Mouse (Mus musculus) central nervous system, embryonic 18 days (tissue): ENCODE measurements around the gene Slc38a10. TPM values are rescaled to one million over a fixed set of nuclear protein-coding genes. Genes with fewer than 3 reads are reported as not detected.

Source experiments
- polyA plus RNA-seq: library from polyadenylated mRNA; depleted of rRNA; stranded (reverse); fragments of >200 nt; gene quantifications from 2 replicates; pipeline ENCODE4 v1.2.3, GENCODE M21; 2012; rRNA removed

The Slc38a10 gene
- polyA plus RNA-seq = 103 and 104 TPM in 2 replicates

DNA sequence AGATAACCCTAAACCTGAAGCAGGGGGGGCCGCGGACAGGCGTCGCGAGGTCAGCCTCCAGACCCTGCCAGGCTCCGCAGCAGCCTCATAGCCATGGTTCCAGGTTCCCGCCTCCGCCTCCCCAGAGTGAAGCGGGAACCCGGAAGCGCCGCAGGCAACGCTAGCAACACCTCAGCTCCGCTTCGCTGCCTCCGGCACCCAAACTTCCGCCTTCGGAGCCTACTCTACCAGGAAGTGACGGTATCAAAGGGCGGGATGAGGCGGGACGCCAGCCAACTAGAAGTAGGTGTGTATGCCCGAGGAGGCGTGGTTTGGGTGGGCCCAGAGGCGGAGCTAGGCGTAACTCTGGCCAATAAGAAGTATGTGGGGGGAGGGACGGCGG is at the start of gene Slc38a10:
Slc38a10 (minus strand) TSS at position 234 of the 382 bp plus-strand sequence.

DNA sequence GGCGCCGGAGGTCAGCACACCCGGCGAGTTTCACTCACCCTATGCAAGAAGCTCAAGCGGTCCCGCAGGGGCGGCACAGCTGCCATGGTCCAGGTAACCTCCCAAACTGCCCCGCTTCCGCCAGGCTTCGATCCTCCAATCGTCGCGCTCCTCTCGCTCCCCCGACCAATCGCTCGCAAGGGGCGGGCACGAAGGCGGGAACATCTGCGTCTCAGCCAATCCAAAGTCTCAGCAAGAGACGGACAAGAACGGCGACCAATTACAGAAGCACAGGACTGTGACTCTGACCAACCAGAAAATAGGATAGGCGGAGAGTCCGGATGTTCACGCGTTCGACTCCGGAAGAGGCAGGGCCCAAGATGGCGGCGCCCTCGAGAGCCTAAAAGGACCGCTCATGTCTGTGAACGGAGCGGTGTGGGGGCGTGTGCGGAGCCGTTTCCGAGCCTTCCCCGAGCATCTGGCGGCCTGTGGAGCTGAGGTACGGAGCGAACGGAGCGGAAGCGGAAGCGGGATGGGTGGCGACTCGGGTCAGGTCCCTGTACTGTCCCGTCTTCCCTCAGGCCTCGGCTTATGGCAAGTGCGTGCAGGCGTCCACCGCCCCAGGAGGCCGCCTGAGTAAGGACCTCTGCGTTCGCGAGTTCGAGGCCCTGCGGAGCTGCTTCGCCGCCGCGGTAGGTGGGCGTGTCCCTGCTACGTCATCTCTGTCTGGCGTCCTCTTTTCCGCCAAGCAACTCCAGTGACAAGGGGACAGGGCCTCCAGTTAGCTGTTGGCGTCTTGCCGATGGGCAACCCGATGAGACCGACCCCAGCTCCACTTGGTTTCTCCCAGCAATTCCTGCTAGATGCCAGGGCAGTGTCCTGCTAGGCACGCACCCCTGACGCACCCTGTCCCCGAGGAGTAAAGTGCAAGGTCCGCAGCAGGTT is 52.3 kb downstream of the Slc38a10 start, which contains the start of the genes Tepsin and Ndufaf8:
Tepsin (minus strand) TSS at position 144 of the 924 bp plus-strand sequence.
Ndufaf8 (plus strand) TSS at position 341 of the 924 bp plus-strand sequence.

DNA sequence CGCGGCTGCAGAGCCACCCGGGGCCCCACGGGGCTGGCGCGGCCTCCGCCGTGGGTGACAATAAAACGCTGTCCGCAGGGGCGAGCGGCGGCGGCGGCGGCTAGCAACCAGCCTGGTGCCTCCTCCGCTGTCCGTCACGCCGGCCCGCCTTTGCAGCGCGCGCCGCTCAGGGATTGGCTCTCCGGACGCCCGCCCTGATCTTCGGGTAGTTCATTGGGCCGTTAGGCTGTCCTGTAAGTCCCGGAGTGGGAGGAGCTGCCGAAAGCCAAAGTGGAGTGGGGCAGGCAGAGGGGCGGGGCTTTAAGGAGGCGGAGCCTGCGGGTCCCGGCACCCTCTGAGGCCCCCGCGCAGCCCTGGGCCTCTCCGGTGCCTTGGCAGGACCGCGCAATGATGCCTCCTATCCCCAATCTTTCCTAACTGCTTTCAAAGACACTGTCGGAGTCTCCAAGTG is 64.4 kb downstream of the Slc38a10 start, which contains the start of gene Cep131:
Cep131 (minus strand) TSS at position 126 of the 451 bp plus-strand sequence.

Other genes starting within 250 kb of the Slc38a10 start
- 56.8 and 63.7 TPM in 2 replicates for gene Chmp6, start 237.9 kb downstream of the Slc38a10 start, polyA plus RNA-seq
- 36.4 and 43.0 TPM in 2 replicates for gene Baiap2, start 208.6 kb downstream of the Slc38a10 start, polyA plus RNA-seq
- 74.2 and 76.3 TPM in 2 replicates for gene Aatk, start 104.2 kb downstream of the Slc38a10 start, polyA plus RNA-seq
- gene Cep131, start 64.5 kb downstream of the Slc38a10 start, polyA plus RNA-seq = 35.3 and 37.9 TPM in 2 replicates
- 38.9 and 40.9 TPM in 2 replicates for gene Tepsin, start 52.6 kb downstream of the Slc38a10 start, polyA plus RNA-seq
- 31.9 and 36.8 TPM in 2 replicates for gene Ndufaf8, start 52.4 kb downstream of the Slc38a10 start, polyA plus RNA-seq
- 16.9 and 20.1 TPM in 2 replicates for gene Bahcc1, start 81.6 kb upstream of the Slc38a10 start, polyA plus RNA-seq
- 1,434 and 1,972 TPM in 2 replicates for gene Actg1, start 197.2 kb upstream of the Slc38a10 start, polyA plus RNA-seq
- 0.49 and 0.66 TPM in 2 replicates for gene Fscn2, start 210.2 kb upstream of the Slc38a10 start, polyA plus RNA-seq
- gene Faap100, start 227.4 kb upstream of the Slc38a10 start, polyA plus RNA-seq = 107 and 108 TPM in 2 replicates